Mouse (Mus musculus) left cerebral cortex, postnatal 10 days (tissue): ENCODE results near the gene Rtbdn. TPM values are rescaled to one million over a fixed set of nuclear protein-coding genes. Genes with fewer than 3 reads are reported as not detected.

Experiments
- DNase-seq, 2 experiments: peaks; one replicate each; pipeline ENCODE4 v3.0.0; 2021 to 2022; ENCODE audit warnings: low spot score in 2 of 2, mixed read lengths in 1 of 2; ENCODE audit errors: extremely low spot score in 1 of 2
- intact Hi-C: fragments of 180-260 bp; cut with DNase I; formaldehyde crosslinking; loops from one replicate; pipeline ENCODE4 v1.15.1; 2025
- microRNA-seq: library from miRNA; unstranded; fragments of <30 nt; microRNA quantifications from one replicate; pipeline ENCODE4 v1.2.0, GENCODE M21; 2022
- total RNA-seq, 2 experiments: library from RNA; stranded (reverse); gene quantifications; 2 replicates each; pipeline ENCODE4 v1.2.3; 2021

The Rtbdn gene
- total RNA-seq, 2 experiments from 2014 or later, result 4.2 to 4.6 TPM

GRCm38 (mm10) chr8:84987388-84987787, 40.6 kb downstream of the Rtbdn start:
- no peak for DNase-seq
- intact Hi-C loops, result no loop called here

GRCm38 (mm10) chr8:84987903-84988302, 41.1 kb downstream of the Rtbdn start:
- no peak for DNase-seq
- intact Hi-C loops, result no loop called here

- intact Hi-C loops, result no loop called here
- peak in 1 of 2 experiments; percentile 64 for DNase-seq
Observed at GRCm38 (mm10) chr8:84989311-84989731, 42.5 kb downstream of the Rtbdn start.

- intact Hi-C loops, result loop anchor here (1.0 kb wide), 1 partner anchor 15 kb away; no protein-coding TSS in a partner anchor
Observed at GRCm38 (mm10) chr8:84989810-84990209, 43.0 kb downstream of the Rtbdn start.

GRCm38 (mm10) chr8:84990349-84990748, 43.6 kb downstream of the Rtbdn start, which contains the start of gene Hook2:
Hook2 (plus strand) TSS chr8:84990603.
- intact Hi-C loops, result loop anchor here (1.0 kb wide), 1 partner anchor 15 kb away; no protein-coding TSS in a partner anchor
- DNase-seq, result peak; percentile 97

More at GRCm38 (mm10) chr8:84989810-84990209, 43.0 kb downstream of the Rtbdn start:
- peak; percentile 90 to 92 for DNase-seq

- intact Hi-C loops, result loop anchor here (1.0 kb wide), 1 partner anchor 16 kb away; no protein-coding TSS in a partner anchor
Observed at GRCm38 (mm10) chr8:84990836-84991235, 44.0 kb downstream of the Rtbdn start.

GRCm38 (mm10) chr8:84994375-84994774, 47.6 kb downstream of the Rtbdn start:
- DNase-seq, result no peak
- intact Hi-C loops, result no loop called here

More at GRCm38 (mm10) chr8:84990836-84991235, 44.0 kb downstream of the Rtbdn start:
- no peak for DNase-seq

- intact Hi-C loops, result no loop called here
- no peak for DNase-seq
Observed at GRCm38 (mm10) chr8:84995680-84996079, 48.9 kb downstream of the Rtbdn start.

- intact Hi-C loops, result no loop called here
- DNase-seq, result no peak
Observed at GRCm38 (mm10) chr8:84996978-84997377, 50.2 kb downstream of the Rtbdn start.

- intact Hi-C loops, result no loop called here
- DNase-seq, result peak; percentile 88 to 94
Observed at GRCm38 (mm10) chr8:84997649-84998295, 51.0 kb downstream of the Rtbdn start.

Small RNAs within 50 kb of the gene (microRNA-seq; reads per million reads assigned to microRNA genes)
- gene Gm24197, result 5.7 reads per million, percentile 20 among the genes with 10 or more reads in this experiment

Other genes with a start within 250 kb of the Rtbdn start
- gene Lyl1, start 245.5 kb upstream of the Rtbdn start, total RNA-seq, result 1 to 10 TPM; 4.3 to 4.5 TPM
- under 1 TPM in 1 of 2 experiments, not detected in 1; 0.51 TPM for gene G430095P16Rik, start 224.0 kb upstream of the Rtbdn start, total RNA-seq
- gene Nfix, start 146.6 kb upstream of the Rtbdn start, total RNA-seq, result 100 to 1,000 TPM; 397 to 441 TPM
- gene Dand5, start 124.2 kb upstream of the Rtbdn start, total RNA-seq, result 1 to 10 TPM; 7.4 to 8.3 TPM
- gene Gadd45gip1, start 115.5 kb upstream of the Rtbdn start, total RNA-seq, result 10 to 100 TPM; 20.6 to 21.3 TPM
- gene Rad23a, start 106.3 kb upstream of the Rtbdn start, total RNA-seq, result 10 to 100 TPM; 57.0 to 60.1 TPM
- gene Calr, start 100.1 kb upstream of the Rtbdn start, total RNA-seq, result 100 to 1,000 TPM; 455 to 481 TPM
- gene Farsa, start 90.0 kb upstream of the Rtbdn start, total RNA-seq, result 10 to 100 TPM; 59.5 to 65.8 TPM
- gene Syce2, start 74.9 kb upstream of the Rtbdn start, total RNA-seq, result 10 to 100 TPM; 19.3 to 22.8 TPM
- gene Gcdh, start 53.1 kb upstream of the Rtbdn start, total RNA-seq, result 10 to 100 TPM; 29.4 to 36.6 TPM
- not detected for gene Klf1, start 45.1 kb upstream of the Rtbdn start, total RNA-seq
- gene Dnase2a, start 38.4 kb upstream of the Rtbdn start, total RNA-seq, result 1 to 10 TPM; 2.5 to 2.9 TPM
- 100 to 1,000 TPM; 183 to 187 TPM for gene Mast1, start 9.6 kb upstream of the Rtbdn start, total RNA-seq
- not detected for gene Gm49661, start 22.4 kb downstream of the Rtbdn start, total RNA-seq
- 100 to 1,000 TPM; 507 to 518 TPM for gene Prdx2, start 22.6 kb downstream of the Rtbdn start, total RNA-seq
- 10 to 100 TPM; 41.0 to 44.2 TPM for gene Rnaseh2a, start 22.8 kb downstream of the Rtbdn start, total RNA-seq
- 10 to 100 TPM; 29.9 to 33.0 TPM for gene Junb, start 31.7 kb downstream of the Rtbdn start, total RNA-seq
- 10 to 100 TPM; 13.4 to 13.9 TPM for gene Hook2, start 43.6 kb downstream of the Rtbdn start, total RNA-seq
- gene Best2, start 67.5 kb downstream of the Rtbdn start, total RNA-seq, result not detected
- 100 to 1,000 TPM; 111 to 113 TPM for gene Asna1, start 78.3 kb downstream of the Rtbdn start, total RNA-seq
- gene Trir, start 79.8 kb downstream of the Rtbdn start, total RNA-seq, result 100 to 1,000 TPM; 139 to 145 TPM
- 100 to 1,000 TPM; 168 to 193 TPM for gene Tnpo2, start 89.9 kb downstream of the Rtbdn start, total RNA-seq
- gene Fbxw9, start 113.1 kb downstream of the Rtbdn start, total RNA-seq, result 10 to 100 TPM; 60.1 to 63.5 TPM
- gene Gm5741, start 121.0 kb downstream of the Rtbdn start, total RNA-seq, result not detected
- 10 to 100 TPM; 72.3 to 78.4 TPM for gene Dhps, start 124.8 kb downstream of the Rtbdn start, total RNA-seq
- gene Wdr83os, start 133.7 kb downstream of the Rtbdn start, total RNA-seq, result 10 to 100 TPM; 54.3 to 60.4 TPM
- 10 to 100 TPM; 24.8 to 28.9 TPM for gene Wdr83, start 134.3 kb downstream of the Rtbdn start, total RNA-seq
- 10 to 100 TPM; 35.6 to 37.2 TPM for gene Man2b1, start 136.3 kb downstream of the Rtbdn start, total RNA-seq
- 1 to 10 TPM; 5.6 to 6.0 TPM for gene Zfp791, start 176.1 kb downstream of the Rtbdn start, total RNA-seq
- gene Cks1brt, start 204.9 kb downstream of the Rtbdn start, total RNA-seq, result not detected